Mouse (Mus musculus): ENCODE results near the gene Gm13124.
"Not testable (repeated sequence)": the region's sequence is repeated elsewhere in the genome, so short reads cannot be mapped to it uniquely, and the experiment has no call there.

Gm13124 gene

DNA sequence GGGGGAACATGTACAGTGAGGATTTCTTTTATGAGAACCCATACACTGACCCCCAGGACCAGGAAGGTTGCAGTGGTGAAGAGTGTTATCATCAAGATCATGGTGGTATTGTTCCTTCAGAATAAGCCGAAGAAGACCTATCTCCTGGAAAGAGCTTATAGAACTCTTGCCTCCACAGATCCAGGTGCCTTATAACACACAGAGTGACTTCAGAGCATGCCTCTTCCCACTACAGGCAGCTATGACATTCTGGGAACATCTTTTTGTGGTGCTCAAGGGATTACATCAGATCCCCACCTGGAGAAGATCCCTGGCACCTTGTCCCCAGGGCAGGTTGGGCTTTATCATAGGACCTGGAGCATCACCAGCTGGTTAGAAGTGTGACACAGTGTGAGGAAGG, at the start of gene Gm13124:
Gene Gm13124 (minus strand): TSS at position 101 of the 400 bp plus-strand sequence.
- no peak for DNase-seq (ENCODE audit: low spot score in 2 of 2)

DNA sequence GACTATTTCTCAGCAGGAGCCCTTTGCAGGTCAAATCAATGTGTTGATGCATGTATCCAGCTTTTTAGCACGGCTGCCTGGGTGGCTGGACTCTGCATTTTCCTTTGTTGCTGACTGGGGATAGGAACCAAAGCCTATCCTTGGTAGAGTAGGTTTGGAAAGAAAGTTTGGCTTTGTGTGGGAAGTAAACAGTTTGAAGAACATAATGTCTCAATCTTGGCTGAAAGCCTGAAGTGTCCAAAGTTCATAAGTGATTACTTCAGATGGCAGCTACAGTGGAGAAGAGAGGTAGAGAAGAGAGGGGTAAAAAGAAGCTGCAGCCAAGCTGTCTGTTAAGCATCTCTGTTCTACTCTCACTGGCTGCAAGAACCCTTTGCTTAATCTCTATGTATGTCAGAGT, 49.7 kb upstream of the Gm13124 start:
- no peak for DNase-seq (ENCODE audit: low spot score in 2 of 2)

DNA sequence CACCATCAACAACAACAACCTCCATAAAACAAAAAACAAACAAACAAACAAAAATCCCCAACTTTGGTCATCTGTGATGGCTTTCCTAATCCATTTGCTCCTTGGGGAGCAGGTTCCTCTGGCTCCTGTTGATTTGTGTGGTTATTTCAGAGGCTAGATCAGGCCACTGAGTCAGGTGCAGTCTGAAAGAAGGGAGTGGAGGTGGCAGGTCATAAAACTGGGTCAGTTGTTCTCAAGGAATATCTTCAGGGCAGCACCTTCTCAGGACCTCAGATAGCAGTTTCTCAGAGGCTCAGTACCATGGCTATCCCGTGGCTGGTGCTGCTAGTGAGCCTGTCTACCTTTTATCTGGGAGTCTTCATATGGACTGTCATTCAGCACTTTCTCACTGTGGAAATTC, 48.5 kb upstream of the Gm13124 start, which contains the start of gene Aadacl4:
Gene Aadacl4 (plus strand): TSS at position 301 of the 400 bp plus-strand sequence.
- DNase-seq (ENCODE audit: low spot score in 2 of 2) = no peak

DNA sequence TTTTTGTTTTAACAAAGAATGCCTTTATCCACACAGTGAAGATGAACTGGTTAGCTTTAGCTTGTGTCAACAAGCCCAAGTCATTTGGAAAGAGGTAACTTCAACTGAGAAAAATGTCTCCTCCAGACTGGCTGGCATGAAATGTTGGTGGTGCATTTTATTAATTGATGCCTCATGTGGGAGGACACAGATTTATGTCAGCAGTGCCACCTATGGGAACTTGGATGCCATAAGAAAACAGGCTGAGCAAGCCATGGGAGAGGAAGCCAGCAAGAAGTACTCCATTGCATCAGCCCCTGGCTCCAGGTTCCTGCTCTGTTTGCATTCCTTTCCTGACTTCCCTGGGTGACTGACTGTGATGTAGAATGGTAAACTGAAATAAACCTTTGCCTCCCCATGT, 27.9 kb upstream of the Gm13124 start:
- no peak for DNase-seq (ENCODE audit: low spot score in 2 of 2)

DNA sequence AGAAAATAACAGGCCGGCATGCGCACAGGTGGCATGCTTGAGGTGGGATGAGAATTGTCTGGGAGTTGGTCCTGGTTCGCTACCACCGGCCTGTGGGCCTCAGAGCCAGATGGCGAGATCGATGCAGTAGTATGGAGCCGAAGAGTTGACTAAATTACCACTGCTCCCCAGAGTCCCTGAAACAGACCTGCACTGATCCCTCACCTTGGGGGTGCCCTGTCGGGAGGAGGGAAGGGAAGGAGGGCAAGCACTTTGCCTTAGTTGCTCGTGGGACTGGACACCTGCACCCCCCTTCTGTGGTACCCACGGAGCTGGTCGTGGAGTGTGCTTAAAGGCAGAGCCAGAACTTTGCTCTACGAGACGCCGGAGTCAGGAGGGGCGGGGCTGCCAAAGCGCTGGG, 21.3 kb upstream of the Gm13124 start:
- DNase-seq (ENCODE audit: low spot score in 2 of 2) = not testable (repeated sequence)

DNA sequence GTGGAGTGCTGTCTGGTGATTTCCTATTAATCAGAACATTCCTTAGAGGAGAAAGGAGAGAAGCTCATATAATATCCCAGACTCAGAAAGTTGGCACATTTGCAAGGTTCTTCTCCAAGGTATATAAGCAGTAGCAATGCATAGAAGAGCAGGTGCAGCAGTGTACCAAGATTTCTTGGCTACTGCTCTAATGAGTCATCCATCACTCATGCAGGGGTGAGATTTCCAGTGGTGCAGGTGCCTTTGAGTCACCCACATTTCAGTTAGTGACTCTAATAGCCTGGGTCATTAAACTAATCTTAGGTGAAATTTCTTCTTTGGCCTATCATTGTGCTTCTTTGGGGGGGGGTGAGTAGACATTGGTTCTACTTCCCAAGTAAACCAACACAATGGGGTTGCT, 2.8 kb upstream of the Gm13124 start:
- DNase-seq (ENCODE audit: low spot score in 2 of 2) = no peak

DNA sequence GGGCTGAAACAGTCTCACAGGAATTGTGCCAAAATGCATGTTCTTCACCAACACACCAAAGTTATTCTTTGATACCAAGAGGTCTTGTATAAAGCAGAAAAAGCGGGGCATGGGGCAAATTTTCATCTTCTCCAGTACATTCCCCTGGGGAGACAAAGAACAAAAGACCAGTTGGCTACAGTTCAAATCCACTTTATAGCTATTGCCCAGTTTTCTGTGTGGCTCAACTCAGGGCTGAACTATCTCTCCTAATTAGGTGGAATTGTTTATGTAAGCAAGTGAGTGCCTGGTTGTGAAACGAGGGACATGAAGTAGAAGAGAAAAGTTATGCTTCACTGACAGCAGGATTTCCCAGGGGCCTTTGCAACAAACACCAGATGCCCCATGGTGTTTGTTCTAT, 3.7 kb downstream of the Gm13124 start:
- no peak for DNase-seq (ENCODE audit: low spot score in 2 of 2)

DNA sequence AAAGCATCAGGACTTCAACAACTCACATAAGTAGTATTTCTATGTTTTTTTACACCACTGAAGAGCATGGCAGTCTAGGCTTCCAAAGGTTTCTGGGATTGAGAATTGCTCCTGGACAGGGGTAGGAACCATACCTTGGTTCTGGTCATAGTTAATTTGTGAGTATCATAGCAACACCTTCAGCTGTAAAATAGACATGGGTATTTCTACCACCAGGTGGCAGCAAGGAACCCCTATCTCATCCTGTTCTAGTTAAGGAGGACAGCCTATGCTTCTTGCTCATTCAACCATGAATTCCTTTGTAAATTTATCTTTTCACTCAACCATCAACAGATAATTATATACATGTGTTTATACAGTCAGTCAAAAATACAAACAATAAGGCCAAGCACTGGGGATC, 5.1 kb downstream of the Gm13124 start:
- DNase-seq (ENCODE audit: low spot score in 2 of 2) = no peak

DNA sequence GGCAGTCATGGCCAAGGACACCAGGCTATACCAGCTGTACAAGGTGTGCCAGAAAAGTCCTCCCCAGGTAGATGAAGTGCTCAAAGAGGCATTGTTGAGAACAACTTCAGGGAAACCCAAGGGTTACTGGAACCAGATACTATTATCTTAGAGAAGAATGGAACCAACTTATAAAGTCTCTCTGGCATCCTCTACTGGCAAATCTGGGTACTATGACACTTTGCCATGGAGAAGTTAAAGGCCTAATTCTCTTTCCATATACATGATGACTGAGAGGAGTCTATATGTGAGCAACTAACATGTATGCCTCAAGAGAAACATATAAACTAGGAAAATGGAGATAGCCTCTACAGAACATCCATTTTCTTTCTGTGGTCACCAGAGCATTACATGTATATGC, 13.8 kb downstream of the Gm13124 start:
- no peak for DNase-seq (ENCODE audit: low spot score in 2 of 2)

DNA sequence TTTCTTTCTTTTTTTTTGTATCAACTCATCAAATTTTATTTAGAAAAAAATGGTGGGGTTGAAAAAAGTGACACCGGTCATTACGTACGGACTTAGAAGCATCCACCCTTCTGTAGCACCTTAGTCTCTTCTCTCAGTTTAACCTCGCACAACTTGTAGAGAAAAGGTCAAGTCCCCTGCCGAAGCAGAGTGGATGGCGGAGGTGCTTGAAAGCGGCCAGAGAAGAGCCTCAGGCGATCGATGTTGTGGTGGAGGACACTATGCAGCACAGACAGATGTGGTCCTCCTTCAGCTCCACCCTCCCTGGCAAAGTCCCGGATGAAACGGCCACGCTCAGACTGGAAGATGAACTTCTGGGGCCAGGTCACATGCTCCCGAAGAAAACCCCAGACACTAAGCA, 19.6 kb downstream of the Gm13124 start:
- DNase-seq (ENCODE audit: low spot score in 2 of 2) = not testable (repeated sequence)

DNA sequence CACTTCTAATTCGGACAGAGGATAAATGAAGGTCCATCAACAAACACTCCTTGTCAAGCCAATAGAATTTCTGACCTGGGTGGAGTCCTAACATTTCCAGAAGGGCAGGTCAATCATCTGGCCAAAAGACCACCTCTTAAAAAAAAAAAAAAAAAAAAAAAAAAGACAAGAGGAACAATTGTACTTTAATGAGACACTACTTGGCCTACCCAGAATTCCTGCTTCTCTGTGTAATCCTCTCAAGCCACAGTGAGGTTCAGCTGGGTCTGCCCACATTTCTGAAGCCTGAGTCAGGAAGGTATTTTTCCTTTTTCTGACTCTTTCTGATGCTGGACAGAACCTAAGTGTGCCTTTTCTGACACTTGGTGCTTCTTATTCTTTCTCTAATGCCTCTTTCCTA, 20.2 kb downstream of the Gm13124 start:
- DNase-seq (ENCODE audit: low spot score in 2 of 2) = no peak

DNA sequence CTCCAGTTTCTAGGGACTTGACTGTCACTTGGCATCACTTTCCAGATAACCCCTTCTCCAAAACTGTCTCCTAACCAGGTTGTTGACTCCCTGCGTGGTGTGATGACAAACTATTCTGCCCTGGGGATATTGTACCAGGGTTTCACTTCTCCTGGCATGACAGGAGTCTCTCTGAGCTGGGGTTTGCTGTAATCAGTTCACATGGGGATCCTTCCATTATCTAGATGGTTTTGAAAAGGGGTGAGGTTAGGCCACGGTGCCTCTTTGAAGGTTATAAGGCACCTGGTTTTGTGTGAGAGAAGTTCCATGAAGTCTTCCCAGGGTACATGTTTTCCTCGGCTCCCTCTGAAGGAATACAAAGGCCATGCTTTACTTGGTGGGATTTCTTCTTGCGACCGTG, 45.4 kb downstream of the Gm13124 start, which contains the start of gene 9430007A20Rik:
Gene 9430007A20Rik (plus strand): TSS at position 301 of the 400 bp plus-strand sequence.
- DNase-seq (ENCODE audit: low spot score in 2 of 2) = no peak

DNA sequence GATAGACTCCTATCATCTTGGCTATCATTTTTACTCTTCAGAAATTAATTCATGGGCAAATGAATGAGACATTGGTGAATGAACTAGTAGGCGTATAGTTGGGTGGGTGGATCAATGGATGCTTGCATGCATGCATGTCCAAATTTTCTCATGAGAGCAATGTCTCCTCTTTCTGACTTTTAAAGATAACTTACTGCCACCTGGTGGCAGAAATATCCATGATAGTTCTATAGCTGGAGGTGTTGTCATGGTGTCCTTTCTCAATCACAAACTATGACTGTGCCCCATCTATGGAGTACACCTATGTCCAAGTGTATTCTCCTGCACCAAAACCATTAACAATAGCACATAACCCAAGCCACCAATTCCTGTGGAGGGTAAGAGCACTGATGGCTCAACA, 58.4 kb downstream of the Gm13124 start:
- no peak for DNase-seq (ENCODE audit: low spot score in 2 of 2)
